Mouse (Mus musculus): ENCODE data around the gene Use1. TPM values are rescaled to one million over a fixed set of nuclear protein-coding genes. Genes with fewer than 3 reads are reported as not detected.

Gene Use1
- 4.1 TPM for polyA plus RNA-seq (2014; fragmentation: Illumina TruSeq; extraction: RNeasy Lipid Tissue Mini Kit (QIAGEN cat#74804); ENCODE audit: low read depth, low replicate concordance)

GRCm38 (mm10) chr8:71366771-71367528, at the start of gene Use1:
TSS of gene Use1 (plus strand) at chr8:71366848.

GRCm38 (mm10) chr8:71371236-71371848, 4.7 kb downstream of the Use1 start, which contains the start of gene Ocel1:
TSS of gene Ocel1 (plus strand) at chr8:71371298.

GRCm38 (mm10) chr8:71381421-71381970, 14.8 kb downstream of the Use1 start, which contains the start of gene Nr2f6:
TSS of gene Nr2f6 (minus strand) at chr8:71381960.

GRCm38 (mm10) chr8:71395629-71396028, 29.0 kb downstream of the Use1 start, which contains the start of gene Ushbp1:
TSS of gene Ushbp1 (minus strand) at chr8:71395802.

GRCm38 (mm10) chr8:71396639-71397305, 30.1 kb downstream of the Use1 start, which contains the start of gene Babam1:
TSS of gene Babam1 (plus strand) at chr8:71396861.

GRCm38 (mm10) chr8:71405401-71406098, 38.9 kb downstream of the Use1 start, which contains the start of gene Ankle1:
TSS of gene Ankle1 (plus strand) at chr8:71406010.

Other genes starting within 250 kb of the Use1 start
- gene Myo9b, start 94.1 kb upstream of the Use1 start, polyA plus RNA-seq (2014; fragmentation: Illumina TruSeq; extraction: RNeasy Lipid Tissue Mini Kit (QIAGEN cat#74804); ENCODE audit: low read depth, low replicate concordance): 3.1 TPM
- 3.9 TPM for gene Haus8, start 93.9 kb upstream of the Use1 start, polyA plus RNA-seq (2014; fragmentation: Illumina TruSeq; extraction: RNeasy Lipid Tissue Mini Kit (QIAGEN cat#74804); ENCODE audit: low read depth, low replicate concordance)
- 6.8 TPM for gene Ocel1, start 4.5 kb downstream of the Use1 start, polyA plus RNA-seq (2014; fragmentation: Illumina TruSeq; extraction: RNeasy Lipid Tissue Mini Kit (QIAGEN cat#74804); ENCODE audit: low read depth, low replicate concordance)
- gene Nr2f6, start 15.1 kb downstream of the Use1 start, polyA plus RNA-seq (2014; fragmentation: Illumina TruSeq; extraction: RNeasy Lipid Tissue Mini Kit (QIAGEN cat#74804); ENCODE audit: low read depth, low replicate concordance): 1.0 TPM
- gene Ushbp1, start 29.0 kb downstream of the Use1 start, polyA plus RNA-seq (2014; fragmentation: Illumina TruSeq; extraction: RNeasy Lipid Tissue Mini Kit (QIAGEN cat#74804); ENCODE audit: low read depth, low replicate concordance): 0.08 TPM
- 10.7 TPM for gene Babam1, start 30.0 kb downstream of the Use1 start, polyA plus RNA-seq (2014; fragmentation: Illumina TruSeq; extraction: RNeasy Lipid Tissue Mini Kit (QIAGEN cat#74804); ENCODE audit: low read depth, low replicate concordance)
- gene Ankle1, start 39.2 kb downstream of the Use1 start, polyA plus RNA-seq (2014; fragmentation: Illumina TruSeq; extraction: RNeasy Lipid Tissue Mini Kit (QIAGEN cat#74804); ENCODE audit: low read depth, low replicate concordance): 0.49 TPM
- gene Abhd8, start 96.8 kb downstream of the Use1 start, polyA plus RNA-seq (2014; fragmentation: Illumina TruSeq; extraction: RNeasy Lipid Tissue Mini Kit (QIAGEN cat#74804); ENCODE audit: low read depth, low replicate concordance): 2.9 TPM
- gene Mrpl34, start 98.1 kb downstream of the Use1 start, polyA plus RNA-seq (2014; fragmentation: Illumina TruSeq; extraction: RNeasy Lipid Tissue Mini Kit (QIAGEN cat#74804); ENCODE audit: low read depth, low replicate concordance): 2.6 TPM
- 12.2 TPM for gene Dda1, start 102.4 kb downstream of the Use1 start, polyA plus RNA-seq (2014; fragmentation: Illumina TruSeq; extraction: RNeasy Lipid Tissue Mini Kit (QIAGEN cat#74804); ENCODE audit: low read depth, low replicate concordance)
- 0.07 TPM for gene Ano8, start 119.1 kb downstream of the Use1 start, polyA plus RNA-seq (2014; fragmentation: Illumina TruSeq; extraction: RNeasy Lipid Tissue Mini Kit (QIAGEN cat#74804); ENCODE audit: low read depth, low replicate concordance)
- gene Gtpbp3, start 121.3 kb downstream of the Use1 start, polyA plus RNA-seq (2014; fragmentation: Illumina TruSeq; extraction: RNeasy Lipid Tissue Mini Kit (QIAGEN cat#74804); ENCODE audit: low read depth, low replicate concordance): 0.59 TPM
- gene Plvap, start 144.9 kb downstream of the Use1 start, polyA plus RNA-seq (2014; fragmentation: Illumina TruSeq; extraction: RNeasy Lipid Tissue Mini Kit (QIAGEN cat#74804); ENCODE audit: low read depth, low replicate concordance): not detected
- gene Ccdc194, start 158.9 kb downstream of the Use1 start, polyA plus RNA-seq (2014; fragmentation: Illumina TruSeq; extraction: RNeasy Lipid Tissue Mini Kit (QIAGEN cat#74804); ENCODE audit: low read depth, low replicate concordance): not detected
- 0.88 TPM for gene Bst2, start 170.6 kb downstream of the Use1 start, polyA plus RNA-seq (2014; fragmentation: Illumina TruSeq; extraction: RNeasy Lipid Tissue Mini Kit (QIAGEN cat#74804); ENCODE audit: low read depth, low replicate concordance)
- gene Mvb12a, start 176.1 kb downstream of the Use1 start, polyA plus RNA-seq (2014; fragmentation: Illumina TruSeq; extraction: RNeasy Lipid Tissue Mini Kit (QIAGEN cat#74804); ENCODE audit: low read depth, low replicate concordance): 1.1 TPM
- gene Tmem221, start 192.0 kb downstream of the Use1 start, polyA plus RNA-seq (2014; fragmentation: Illumina TruSeq; extraction: RNeasy Lipid Tissue Mini Kit (QIAGEN cat#74804); ENCODE audit: low read depth, low replicate concordance): 0.34 TPM
- gene Nxnl1, start 199.8 kb downstream of the Use1 start, polyA plus RNA-seq (2014; fragmentation: Illumina TruSeq; extraction: RNeasy Lipid Tissue Mini Kit (QIAGEN cat#74804); ENCODE audit: low read depth, low replicate concordance): 0.38 TPM
- gene Slc27a1, start 202.0 kb downstream of the Use1 start, polyA plus RNA-seq (2014; fragmentation: Illumina TruSeq; extraction: RNeasy Lipid Tissue Mini Kit (QIAGEN cat#74804); ENCODE audit: low read depth, low replicate concordance): 2.4 TPM
- 0.36 TPM for gene Pgls, start 225.3 kb downstream of the Use1 start, polyA plus RNA-seq (2014; fragmentation: Illumina TruSeq; extraction: RNeasy Lipid Tissue Mini Kit (QIAGEN cat#74804); ENCODE audit: low read depth, low replicate concordance)
- 1.4 TPM for gene Fam129c, start 230.8 kb downstream of the Use1 start, polyA plus RNA-seq (2014; fragmentation: Illumina TruSeq; extraction: RNeasy Lipid Tissue Mini Kit (QIAGEN cat#74804); ENCODE audit: low read depth, low replicate concordance)
- gene Colgalt1, start 244.2 kb downstream of the Use1 start, polyA plus RNA-seq (2014; fragmentation: Illumina TruSeq; extraction: RNeasy Lipid Tissue Mini Kit (QIAGEN cat#74804); ENCODE audit: low read depth, low replicate concordance): 17.1 TPM

Data from testis, adult 10 weeks (tissue).